Mouse (Mus musculus) CH12.LX (cell line): ENCODE measurements around the gene Tkt.

Experiments
- CTCF ChIP-seq, 2 experiments: IDR thresholded peaks in 1 of 2; conservative IDR thresholded peaks in 1 of 2; 2 replicates each; pipeline ENCODE4 v1.5.1; 2011 to 2012; ENCODE audit warnings: low read depth in 2 of 2, low read length in 2 of 2, improper control_type of control experiment in 1 of 2, inconsistent platforms in 1 of 2, mild to moderate bottlenecking in 1 of 2, moderate library complexity in 1 of 2
- E2F4 ChIP-seq: IDR thresholded peaks from 2 replicates; pipeline ENCODE4 v1.6.1; 2011; ENCODE audit warnings: low read depth, low read length, improper control_type of control experiment; ENCODE audit not compliant: insufficient replicate concordance
- EP300 ChIP-seq: IDR thresholded peaks from 2 replicates; pipeline ENCODE4 v1.6.1; 2011; ENCODE audit warnings: low read length, improper control_type of control experiment
- MAX ChIP-seq: IDR thresholded peaks from 2 replicates; pipeline ENCODE4 v1.6.1; 2011; ENCODE audit warnings: low read length, improper control_type of control experiment
- MXI1 ChIP-seq: IDR thresholded peaks from 2 replicates; pipeline ENCODE4 v1.6.1; 2011; ENCODE audit warnings: mild to moderate bottlenecking, low read depth, low read length, improper control_type of control experiment
- NRF1 ChIP-seq: IDR thresholded peaks from 2 replicates; pipeline ENCODE4 v1.6.1; 2014; ENCODE audit warnings: low read depth, mild to moderate bottlenecking, inconsistent platforms, low read length, improper control_type of control experiment, moderate library complexity
- POLR2A ChIP-seq: IDR thresholded peaks from 2 replicates; pipeline ENCODE4 v1.6.1; 2011; ENCODE audit warnings: low read depth, mild to moderate bottlenecking, improper control_type of control experiment, low read length
- RCOR1 ChIP-seq: conservative IDR thresholded peaks from 2 replicates; pipeline ENCODE4 v1.6.1; 2012; ENCODE audit warnings: low read depth, mild to moderate bottlenecking, inconsistent platforms, low read length, improper control_type of control experiment
- SIN3A ChIP-seq: IDR thresholded peaks from 2 replicates; pipeline ENCODE4 v1.6.1; 2012; ENCODE audit warnings: low read length, improper control_type of control experiment, inconsistent platforms
- TCF12 ChIP-seq: IDR thresholded peaks from 2 replicates; pipeline ENCODE4 v1.6.1; 2014; ENCODE audit warnings: low read depth, mild to moderate bottlenecking, inconsistent platforms, low read length, improper control_type of control experiment
- USF1 ChIP-seq: IDR thresholded peaks from 2 replicates; pipeline ENCODE4 v1.6.1; 2014; ENCODE audit warnings: low read depth, mild to moderate bottlenecking, inconsistent platforms, low read length, improper control_type of control experiment
- USF2 ChIP-seq: conservative IDR thresholded peaks from 2 replicates; pipeline ENCODE4 v1.6.1; 2011; ENCODE audit warnings: low read depth, low read length, improper control_type of control experiment
- ZMIZ1 ChIP-seq: IDR thresholded peaks from 2 replicates; pipeline ENCODE4 v1.6.1; 2012; ENCODE audit warnings: low read depth, mild to moderate bottlenecking, inconsistent platforms, low read length, improper control_type of control experiment

DNA sequence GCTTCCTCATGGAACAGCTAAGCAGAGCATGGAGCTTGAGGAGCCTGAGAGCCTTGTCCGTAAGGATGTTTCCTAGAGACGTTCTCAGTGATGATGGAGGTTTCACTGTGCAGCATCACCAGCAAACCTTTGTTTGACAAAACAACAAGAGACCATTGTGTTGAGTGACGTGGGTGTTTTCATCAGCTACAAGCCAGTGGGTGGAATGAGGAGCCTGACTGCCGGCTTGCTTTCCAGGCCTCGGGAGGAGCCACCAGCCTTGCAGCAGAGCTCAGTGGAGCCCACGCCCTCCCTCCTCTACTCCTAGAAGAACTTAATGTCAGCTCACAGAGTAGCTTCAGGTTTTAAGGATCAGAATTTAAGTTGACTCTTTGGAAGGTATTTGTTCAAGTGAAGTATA is 24.8 kb upstream of the Tkt start:
- TF ChIP-seq RCOR1: no peak
- no peak for TF ChIP-seq TCF12
- TF ChIP-seq USF2: no peak
- no peak for TF ChIP-seq CTCF (conservative IDR thresholded peaks at IDR 0.05 in 1 of 2, IDR thresholded peaks at IDR 0.05 in 1 of 2; ENCODE audit: low read depth in 2 of 2, low read length in 2 of 2)
- no peak for TF ChIP-seq ZMIZ1
- no peak for TF ChIP-seq E2F4
- no peak for TF ChIP-seq POLR2A
- TF ChIP-seq SIN3A: no peak
- no peak for TF ChIP-seq EP300
- no peak for TF ChIP-seq MXI1
- no peak for TF ChIP-seq USF1
- TF ChIP-seq NRF1: no peak
- no peak for TF ChIP-seq MAX
